Mouse (Mus musculus) activated CD4-positive, CD25-positive, alpha-beta regulatory T cell, adult 4 months (primary cell): ENCODE results near the gene Ube2i. TPM values are rescaled to one million over a fixed set of nuclear protein-coding genes. Genes with fewer than 3 reads are reported as not detected.

Experiments used
- ATAC-seq: one replicate; pipeline ENCODE4 v1.8.0; 2017
- polyA plus RNA-seq, 2 experiments: library from polyadenylated mRNA; unstranded; fragments of 100-300 nt; shearing (Covaris generic); gene quantifications; one replicate each; pipeline ENCODE4 v1.2.1; 2017

Ube2i gene
- 100 to 1,000 TPM; 368 to 405 TPM for polyA plus RNA-seq

DNA sequence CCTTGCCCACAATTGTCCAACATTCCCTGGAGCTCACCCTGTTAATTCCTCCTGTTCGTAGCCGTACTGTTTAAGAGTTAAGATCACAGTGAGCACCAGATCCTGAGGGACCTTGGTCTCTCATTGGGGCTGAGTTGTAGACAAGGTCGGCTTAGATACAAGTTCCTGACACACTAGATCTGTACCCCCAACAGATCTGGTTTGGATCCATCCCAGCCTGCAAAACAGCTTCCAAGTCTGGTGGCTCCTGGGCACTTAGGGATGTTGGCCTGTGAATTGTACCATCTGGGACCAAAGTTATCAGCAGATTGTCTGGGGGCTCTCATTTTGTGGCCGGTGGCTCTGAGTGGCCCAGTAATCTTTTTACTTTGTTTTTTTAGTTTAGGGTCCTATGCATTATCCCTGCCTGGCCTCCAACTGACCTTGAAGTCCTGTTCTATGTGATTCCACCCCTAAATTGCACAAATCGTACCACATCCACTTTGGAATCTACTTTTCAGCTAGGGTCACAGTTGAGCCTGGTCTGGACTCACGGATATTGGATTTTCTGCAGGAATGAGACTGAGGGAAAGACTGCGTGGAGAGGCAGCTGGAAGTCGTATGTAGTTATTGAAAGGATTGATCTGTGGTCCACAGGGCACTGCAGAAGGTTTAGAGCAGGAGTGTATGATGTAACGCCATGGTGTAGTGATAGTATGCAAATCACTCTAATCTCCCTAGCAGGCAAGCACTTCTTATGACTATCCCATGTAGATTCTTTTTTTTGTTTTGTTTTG, at the start of gene Ube2i:
Gene Ube2i (minus strand): TSS at position 52 of the 776 bp plus-strand sequence.
- no peak for ATAC-seq

GRCm38 (mm10) chr17:25322930-25323329, 48.5 kb upstream of the Ube2i start:
- ATAC-seq = no peak

GRCm38 (mm10) chr17:25320819-25321218, 46.4 kb upstream of the Ube2i start:
- no peak for ATAC-seq

- ATAC-seq = no peak
These were observed 43.9 kb upstream of the Ube2i start, which contains the start of gene Prss29 for GRCm38 (mm10) chr17:25318354-25318753. TSS of gene Prss29 (plus strand) at chr17:25318654.

DNA sequence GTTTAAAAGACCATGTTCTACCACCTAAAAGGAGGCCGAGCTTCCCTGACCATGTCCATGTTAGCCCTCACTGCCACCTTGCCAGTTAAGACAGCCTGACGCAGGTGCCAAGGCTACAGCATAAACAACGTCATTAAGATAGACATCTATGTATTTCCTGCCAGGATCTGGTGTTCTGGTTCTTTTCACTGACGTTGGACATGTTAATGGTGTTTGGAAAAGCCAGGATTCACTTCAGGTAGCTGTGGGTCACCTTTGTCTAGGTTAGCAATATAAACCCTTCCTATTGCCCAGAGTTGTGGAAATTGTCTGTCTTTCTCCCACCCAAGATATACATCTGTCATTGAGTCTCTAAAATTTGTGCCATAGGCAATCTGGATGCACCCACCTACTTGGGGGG, 33.9 kb upstream of the Ube2i start, which contains the start of gene Prss28:
Gene Prss28 (plus strand): TSS at position 301 of the 400 bp plus-strand sequence.
- ATAC-seq = no peak

GRCm38 (mm10) chr17:25298094-25298493, 23.7 kb upstream of the Ube2i start, which contains the start of gene Prss34:
TSS of gene Prss34 (plus strand) at chr17:25298394.
- no peak for ATAC-seq

- ATAC-seq = no peak
These were observed 19.7 kb upstream of the Ube2i start for GRCm38 (mm10) chr17:25294111-25294510.

- ATAC-seq = no peak
These were observed 19.1 kb upstream of the Ube2i start for GRCm38 (mm10) chr17:25293495-25293894.

DNA sequence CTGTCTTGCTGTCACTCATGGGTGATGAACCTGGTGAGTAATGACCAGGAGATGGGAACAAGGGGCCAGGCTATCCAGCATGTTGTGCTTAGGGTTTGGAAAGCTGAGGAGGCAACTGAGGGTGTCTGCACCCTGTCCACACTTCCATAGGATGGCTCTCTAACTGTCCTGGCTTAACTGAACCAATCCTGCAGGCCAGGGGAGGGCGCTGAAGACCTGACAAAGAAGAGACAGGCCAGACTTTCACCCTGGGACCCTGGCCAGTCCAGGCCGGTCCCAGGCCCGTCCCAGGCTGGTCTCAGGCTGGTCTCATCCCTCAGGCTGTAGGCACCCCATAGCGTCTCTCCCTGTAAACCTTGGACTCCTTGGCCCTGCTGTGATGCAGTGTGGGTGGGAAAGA, 16.0 kb upstream of the Ube2i start:
- ATAC-seq = no peak

DNA sequence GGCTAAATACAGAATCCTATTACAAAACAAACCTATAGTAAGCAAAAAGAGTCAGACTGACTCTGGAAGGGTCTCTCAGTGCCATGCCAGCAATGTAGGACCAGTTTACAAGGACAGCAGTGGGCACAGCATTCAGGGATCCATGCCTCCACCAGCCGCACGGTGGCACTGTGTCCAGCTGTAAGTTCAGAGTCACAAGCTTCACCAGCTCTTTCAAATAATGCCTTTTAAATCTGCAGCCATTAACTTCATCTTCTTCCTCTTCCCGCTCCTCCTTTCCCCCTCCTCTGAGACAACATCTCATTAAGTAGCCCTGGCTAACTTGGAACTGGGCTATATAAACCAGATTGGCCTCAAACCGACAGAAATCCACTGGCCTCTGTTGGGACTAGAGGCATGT, 14.4 kb upstream of the Ube2i start:
- no peak for ATAC-seq

DNA sequence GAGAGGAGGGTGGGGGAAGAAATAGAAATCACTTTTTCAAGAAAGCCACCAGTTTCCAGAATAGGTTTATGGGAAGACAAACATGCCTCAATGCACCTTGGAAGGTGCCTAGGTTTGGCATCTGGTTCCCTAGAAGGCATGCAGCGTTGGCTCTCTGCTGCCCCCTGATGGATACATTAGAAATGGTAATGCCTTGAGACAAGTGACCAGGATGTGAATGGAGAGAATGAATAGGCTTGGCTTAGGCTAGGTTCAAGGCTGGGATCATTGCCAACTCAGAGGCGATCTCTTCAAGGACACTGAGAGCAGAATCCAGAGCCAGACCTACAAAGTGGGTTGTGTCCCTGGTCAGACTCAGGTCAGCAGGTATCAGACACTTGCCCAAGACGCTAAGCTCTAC, 10.6 kb upstream of the Ube2i start:
- ATAC-seq = no peak

- ATAC-seq = no peak
These were observed 7.7 kb upstream of the Ube2i start for GRCm38 (mm10) chr17:25282133-25282532.

DNA sequence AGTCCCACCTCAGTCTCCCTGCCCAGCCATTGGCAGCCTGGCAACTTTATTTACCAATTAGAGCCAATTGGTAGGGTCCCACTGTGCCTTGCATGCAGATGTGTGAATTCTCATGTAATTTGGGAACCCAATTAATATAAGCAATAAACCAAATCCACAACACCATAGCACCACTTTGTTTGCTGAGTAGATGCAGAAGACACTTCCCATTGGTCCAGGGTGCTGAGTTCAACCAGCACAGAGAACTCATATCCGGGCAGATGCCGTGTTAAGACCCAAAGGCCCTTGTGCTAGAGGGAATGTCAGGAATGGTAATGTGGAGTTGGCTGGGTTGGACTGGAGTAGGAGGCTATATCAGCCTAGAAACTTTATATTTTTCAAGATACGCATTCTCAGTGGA, 1.4 kb upstream of the Ube2i start:
- ATAC-seq = no peak

DNA sequence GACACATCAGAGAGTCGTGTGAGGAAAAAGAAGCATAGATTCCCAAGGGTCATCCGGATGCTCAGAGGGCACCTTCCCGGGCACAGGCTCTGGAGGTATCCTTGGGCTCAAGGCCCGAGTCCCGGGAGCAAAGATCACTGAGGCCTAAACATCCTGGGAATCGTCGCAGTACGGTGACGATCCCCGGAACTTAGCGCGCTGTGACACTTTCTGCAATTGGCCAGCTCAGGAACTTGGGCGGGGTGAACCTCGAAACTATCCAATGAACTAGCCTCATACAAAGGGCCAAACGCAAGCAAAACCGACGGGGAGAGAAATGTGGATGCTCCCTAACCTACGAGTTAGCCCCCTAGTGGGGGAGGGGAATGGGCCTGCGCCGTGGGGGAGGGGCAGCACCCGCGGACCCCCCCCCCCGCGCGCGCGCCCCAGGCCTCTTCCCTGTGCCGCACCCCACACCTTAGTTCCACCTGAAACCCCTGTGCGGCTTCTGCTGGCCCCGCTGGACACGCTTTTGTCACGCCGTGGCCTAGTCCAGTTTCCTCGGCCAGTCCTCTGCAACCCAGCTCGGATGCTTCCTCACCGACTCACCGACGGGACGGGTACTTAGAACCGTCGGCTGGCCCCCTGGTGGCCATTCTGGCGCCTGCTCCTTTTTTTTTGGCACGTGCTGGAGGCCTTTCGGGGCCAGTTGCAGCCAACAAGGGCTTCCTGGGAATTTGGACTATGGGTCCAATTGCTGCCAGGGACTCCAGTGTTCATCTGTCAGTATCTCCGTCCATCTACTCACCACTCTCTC, 518 bp downstream of the Ube2i start:
- ATAC-seq = peak; percentile 61

DNA sequence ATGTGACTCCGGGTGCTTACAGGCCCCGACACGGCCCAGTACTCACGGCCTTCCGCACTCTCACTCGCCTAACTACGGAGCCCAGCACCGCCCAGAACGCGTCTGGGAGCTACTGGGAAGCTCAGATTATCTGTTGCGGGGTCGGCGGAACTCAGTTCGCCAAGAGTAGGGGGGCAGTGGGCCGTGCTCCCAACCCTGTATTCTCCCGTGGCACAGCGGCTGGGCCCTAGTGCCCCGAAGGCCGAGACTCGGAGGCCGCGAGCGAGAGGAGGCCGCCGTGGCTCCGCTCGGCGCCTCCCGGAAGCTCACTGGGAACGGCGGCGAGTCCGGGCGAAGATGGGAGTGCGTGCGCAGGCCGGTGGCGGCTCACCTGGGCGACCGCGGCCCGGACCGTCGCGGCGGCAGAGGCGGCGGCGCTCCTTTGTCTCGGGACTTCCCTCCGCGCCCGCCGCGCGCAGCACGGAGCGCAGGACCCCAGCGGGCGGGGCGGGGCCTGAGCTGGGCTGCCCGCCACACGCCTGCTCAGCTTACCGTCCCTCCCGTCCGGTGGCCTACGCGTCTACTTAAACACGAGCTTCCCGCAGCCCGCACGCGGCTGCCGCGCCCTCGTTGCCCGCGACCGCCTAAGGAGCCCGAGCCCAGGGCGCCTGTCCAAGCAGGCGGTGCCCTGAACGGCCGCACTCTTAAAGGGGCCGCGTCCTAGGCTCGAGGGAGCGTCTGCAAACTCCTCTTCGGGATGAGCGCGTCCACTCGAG, 1.3 kb downstream of the Ube2i start:
- peak; percentile 78 for ATAC-seq

DNA sequence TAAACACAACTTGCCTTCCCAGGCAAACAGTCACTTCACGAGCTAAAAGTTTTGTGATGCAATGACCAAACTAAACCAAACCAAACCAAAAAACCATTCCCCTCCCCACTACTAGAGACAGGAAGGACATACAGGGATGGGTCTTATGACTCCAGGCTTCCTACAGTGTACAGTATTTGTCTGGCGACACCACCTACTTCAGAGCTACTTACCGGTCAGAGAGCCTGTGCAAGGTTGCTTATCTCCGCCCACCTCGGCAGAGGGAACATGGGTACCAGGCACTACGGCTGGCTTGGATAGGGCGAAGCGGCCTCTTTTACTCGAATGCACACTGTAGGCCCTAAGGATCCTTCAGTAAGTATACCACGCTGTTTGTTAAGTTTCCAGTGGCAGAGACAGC, 2.1 kb downstream of the Ube2i start:
- no peak for ATAC-seq

GRCm38 (mm10) chr17:25270795-25271335, 3.6 kb downstream of the Ube2i start:
- ATAC-seq = no peak

DNA sequence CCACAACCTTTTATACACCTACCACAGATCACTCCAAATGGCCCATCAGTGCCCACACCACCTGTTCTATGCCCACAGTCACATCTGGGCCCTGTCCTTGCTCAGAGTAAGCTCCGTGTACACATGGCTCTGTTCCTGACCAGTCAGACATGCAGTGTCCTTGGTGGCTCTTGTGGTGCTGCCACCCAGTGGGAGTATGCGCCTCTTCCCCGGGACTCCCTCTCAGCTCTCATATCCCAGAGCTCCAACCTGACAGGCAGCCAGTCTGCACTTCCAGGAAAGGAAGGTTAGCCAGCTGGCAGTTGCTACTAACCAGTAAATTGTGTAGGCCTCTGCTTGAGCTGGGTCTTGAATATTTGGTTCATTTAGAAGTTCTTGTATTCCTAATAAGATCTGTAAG, 10.0 kb downstream of the Ube2i start:
- no peak for ATAC-seq

- peak; percentile 60 for ATAC-seq
These were observed 16.6 kb downstream of the Ube2i start for GRCm38 (mm10) chr17:25257804-25258261.

DNA sequence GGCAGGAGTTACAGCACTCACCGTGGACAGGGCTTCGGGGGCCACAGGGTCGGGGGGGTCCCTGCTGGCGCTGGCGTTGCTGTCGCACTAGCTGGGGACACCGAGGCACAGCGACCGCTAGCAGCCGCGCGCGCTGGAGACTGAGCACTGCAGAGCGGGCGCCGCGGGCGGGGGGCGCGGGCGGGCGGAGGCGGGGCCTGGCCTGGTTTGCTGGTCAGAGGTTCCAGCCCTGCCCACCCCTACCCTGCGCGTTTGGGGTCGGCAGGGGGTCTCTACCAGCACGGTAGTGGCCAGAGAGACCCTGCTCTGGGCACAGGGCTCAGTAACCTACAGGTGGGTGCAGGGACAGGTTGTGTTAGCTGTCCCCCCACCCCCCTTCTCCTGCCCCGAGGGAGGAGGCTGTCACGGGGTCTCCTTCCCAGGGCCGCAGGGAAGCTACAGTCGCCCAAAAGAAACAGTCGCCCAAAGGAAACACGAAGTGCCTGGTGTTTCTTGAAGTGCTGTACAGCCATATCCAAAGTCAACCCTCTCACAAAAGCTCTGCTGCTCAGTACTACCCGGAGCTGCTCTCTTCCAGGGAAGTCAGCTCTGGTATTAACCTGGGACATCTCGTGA, 18.2 kb downstream of the Ube2i start, which contains the start of gene Baiap3:
Gene Baiap3 (minus strand): TSS at position 225 of the 615 bp plus-strand sequence.
- no peak for ATAC-seq

- peak; percentile 53 for ATAC-seq
These were observed 19.3 kb downstream of the Ube2i start for GRCm38 (mm10) chr17:25255110-25255509.

DNA sequence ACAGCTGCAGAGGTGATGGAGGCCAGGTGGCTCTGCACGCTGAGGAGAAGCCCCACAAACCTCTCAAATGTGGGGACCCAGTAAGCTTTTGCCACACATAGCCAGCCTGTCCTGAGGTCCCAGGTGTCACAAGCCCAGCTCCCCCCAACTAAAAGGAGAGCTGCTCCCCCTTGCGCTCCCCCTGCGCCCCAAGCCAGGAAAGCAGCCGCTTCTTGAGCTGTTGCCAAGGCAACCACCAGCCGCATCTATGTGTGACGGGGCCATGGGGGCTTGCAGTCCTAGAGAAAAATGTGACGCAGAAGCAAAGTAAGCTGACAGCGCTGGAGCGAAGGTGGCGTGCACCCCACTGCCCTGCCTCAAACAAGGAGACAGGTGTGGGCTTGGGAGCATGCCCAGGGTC, 20.7 kb downstream of the Ube2i start:
- ATAC-seq = no peak
